In the genomic region with DNA sequence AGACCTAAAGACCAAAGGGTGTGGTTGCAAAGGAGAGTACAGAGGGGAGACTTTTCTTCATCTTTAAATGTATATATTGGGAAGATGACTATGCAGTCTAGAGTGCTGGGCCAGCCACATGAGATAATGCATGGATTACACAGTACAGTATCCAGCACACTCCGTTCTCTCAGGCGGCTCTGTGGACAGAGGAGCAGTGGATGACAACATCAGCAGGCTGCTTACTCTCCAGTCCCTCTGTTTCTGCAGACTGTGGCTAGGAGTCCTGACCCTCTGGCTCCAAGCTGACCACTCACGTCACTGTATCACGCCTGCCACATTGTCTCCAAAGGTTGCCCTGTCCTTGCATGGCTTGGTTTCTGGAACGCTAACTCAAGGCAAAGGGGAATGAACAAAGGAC, we compare ENCODE assay signal across 11 mouse cellular contexts.
A peak's percentile ranks its signal among the peaks of the same experiment; 100 is the strongest.
DNase-seq lines count a peak whose midpoint lies in the region; ATAC-seq and TF ChIP-seq lines count a peak whose summit lies in the region.
"Had no signal": no experiment of that assay in that cellular context is flagged by ENCODE, and none has a peak within 500 bp of the region (broad histone marks: within the 10 kb centered on the region; RNA-seq: fewer than 3 reads in every experiment).

No protein-coding gene starts in this region.

- 74% methylated on average over 5 of the region's 5 CpGs for WGBS in hindbrain, embryonic 10.5 days
- WGBS in hindbrain, embryonic 13.5 days: 70% methylated on average over 5 of the region's 5 CpGs
- WGBS in midbrain, embryonic 10.5 days: 76% methylated on average over 5 of the region's 5 CpGs
- WGBS in midbrain, embryonic 16.5 days: 83% methylated on average over 5 of the region's 5 CpGs
- 56% methylated on average over 5 of the region's 5 CpGs for WGBS in heart, embryonic 13.5 days
- WGBS in midbrain, postnatal 0 days: 84% methylated on average over 5 of the region's 5 CpGs

- no peaks in the 10 kb centered on the region for H3K36me3 ChIP-seq in hindbrain, embryonic 10.5 days
- H3K36me3 ChIP-seq in hindbrain, embryonic 13.5 days: no peaks in the 10 kb centered on the region
- H3K36me3 ChIP-seq in midbrain, embryonic 10.5 days: no peaks in the 10 kb centered on the region
- H3K36me3 ChIP-seq in midbrain, embryonic 16.5 days (ENCODE audit: control insufficient read depth, insufficient read depth, low read length): no peaks in the 10 kb centered on the region
- no peaks in the 10 kb centered on the region for H3K36me3 ChIP-seq in heart, embryonic 13.5 days
- H3K36me3 ChIP-seq in midbrain, postnatal 0 days (ENCODE audit: insufficient read depth, low read length): no peaks in the 10 kb centered on the region

- no peak overlapping the region for H3K4me3 ChIP-seq in hindbrain, embryonic 10.5 days
- H3K4me3 ChIP-seq in hindbrain, embryonic 13.5 days: no peak overlapping the region
- no peak overlapping the region for H3K4me3 ChIP-seq in midbrain, embryonic 10.5 days
- H3K4me3 ChIP-seq in midbrain, embryonic 16.5 days (ENCODE audit: low read depth, low read length): no peak overlapping the region
- no peak overlapping the region for H3K4me3 ChIP-seq in heart, embryonic 13.5 days
- H3K4me3 ChIP-seq in midbrain, postnatal 0 days (ENCODE audit: low read depth, low read length): no peak overlapping the region
- H3K4me3 ChIP-seq: left cerebral cortex, adult 2 months had no signal

- H3K27me3 ChIP-seq in hindbrain, embryonic 10.5 days (ENCODE audit: insufficient read depth, poor library complexity, severe bottlenecking): no peaks in the 10 kb centered on the region
- H3K27me3 ChIP-seq in hindbrain, embryonic 13.5 days: no peaks in the 10 kb centered on the region
- no peaks in the 10 kb centered on the region for H3K27me3 ChIP-seq in midbrain, embryonic 10.5 days (ENCODE audit: low read depth, poor library complexity, severe bottlenecking)
- no peaks in the 10 kb centered on the region for H3K27me3 ChIP-seq in midbrain, embryonic 16.5 days (ENCODE audit: control insufficient read depth, insufficient read depth, low read depth, low read length)
- no peaks in the 10 kb centered on the region for H3K27me3 ChIP-seq in heart, embryonic 13.5 days (replicated peaks)
- no peaks in the 10 kb centered on the region for H3K27me3 ChIP-seq in midbrain, postnatal 0 days (ENCODE audit: insufficient read depth, low read length)

- TF ChIP-seq CTCF in midbrain, postnatal 0 days (IDR thresholded peaks at IDR 0.05): no peak

- H3K9ac ChIP-seq in hindbrain, embryonic 13.5 days: no peak overlapping the region
- no peak overlapping the region for H3K9ac ChIP-seq in midbrain, embryonic 16.5 days (ENCODE audit: low read depth, low read length)
- H3K9ac ChIP-seq in heart, embryonic 13.5 days: no peak overlapping the region
- no peak overlapping the region for H3K9ac ChIP-seq in midbrain, postnatal 0 days (replicated peaks; ENCODE audit: low read length, poor library complexity, severe bottlenecking)

- H3K9me3 ChIP-seq in hindbrain, embryonic 10.5 days: no peaks in the 10 kb centered on the region
- H3K9me3 ChIP-seq in hindbrain, embryonic 13.5 days: no peaks in the 10 kb centered on the region
- H3K9me3 ChIP-seq in midbrain, embryonic 10.5 days (replicated peaks): no peaks in the 10 kb centered on the region
- no peaks in the 10 kb centered on the region for H3K9me3 ChIP-seq in midbrain, embryonic 16.5 days (replicated peaks; ENCODE audit: control insufficient read depth, low read length, poor library complexity, severe bottlenecking)
- no peaks in the 10 kb centered on the region for H3K9me3 ChIP-seq in heart, embryonic 13.5 days
- no peaks in the 10 kb centered on the region for H3K9me3 ChIP-seq in midbrain, postnatal 0 days (ENCODE audit: low read length)

- peaks cover 38% of the 10 kb centered on the region for H3K4me1 ChIP-seq in hindbrain, embryonic 10.5 days (replicated peaks)
- peaks cover 26% of the 10 kb centered on the region for H3K4me1 ChIP-seq in hindbrain, embryonic 13.5 days (replicated peaks)
- H3K4me1 ChIP-seq in midbrain, embryonic 10.5 days: peaks cover 23% of the 10 kb centered on the region
- peaks cover 7% of the 10 kb centered on the region; the same call in 1 of the 2 replicates for H3K4me1 ChIP-seq in midbrain, embryonic 16.5 days (ENCODE audit: control insufficient read depth, insufficient read depth, low read length)
- H3K4me1 ChIP-seq in heart, embryonic 13.5 days: peaks cover 56% of the 10 kb centered on the region
- no peaks in the 10 kb centered on the region for H3K4me1 ChIP-seq in midbrain, postnatal 0 days (ENCODE audit: insufficient read depth, low read length)

- no peak for ATAC-seq in hindbrain, embryonic 13.5 days (ENCODE audit: low FRiP score)
- no peak for ATAC-seq in midbrain, embryonic 16.5 days
- no peak for ATAC-seq in heart, embryonic 13.5 days (ENCODE audit: extremely low read depth, insufficient number of reproducible peaks, low FRiP score, low TSS enrichment)
- no peak for ATAC-seq in midbrain, postnatal 0 days (ENCODE audit: low FRiP score)
- ATAC-seq: CD4-positive, CD25-positive, alpha-beta regulatory T cell, adult 4 months had no signal

- DNase-seq in hindbrain, embryonic 10.5 days (ENCODE audit: low spot score): no peak
- DNase-seq in midbrain, embryonic 10.5 days (ENCODE audit: low spot score): no peak
- no peak for DNase-seq in cerebellum, adult 18-20 months
- DNase-seq in midbrain, postnatal 0 days (ENCODE audit: low spot score): no peak
- DNase-seq: gastrocnemius, postnatal 36 days; thymus, postnatal 14 days had no signal

- no peak overlapping the region for H3K4me2 ChIP-seq in hindbrain, embryonic 13.5 days
- H3K4me2 ChIP-seq in midbrain, embryonic 16.5 days (ENCODE audit: low read length): no peak overlapping the region
- no peak overlapping the region for H3K4me2 ChIP-seq in heart, embryonic 13.5 days
- no peak overlapping the region for H3K4me2 ChIP-seq in midbrain, postnatal 0 days (ENCODE audit: low read depth, low read length, poor library complexity, severe bottlenecking)

- peak overlapping the region; percentile 36; the same call in 1 of the 2 replicates for H3K27ac ChIP-seq in hindbrain, embryonic 10.5 days
- H3K27ac ChIP-seq in hindbrain, embryonic 13.5 days: no peak overlapping the region
- H3K27ac ChIP-seq in midbrain, embryonic 10.5 days (replicated peaks): peak overlapping the region; percentile 17; the same call in 1 of the 2 replicates
- H3K27ac ChIP-seq in midbrain, embryonic 16.5 days (ENCODE audit: low read length): no peak overlapping the region
- H3K27ac ChIP-seq in heart, embryonic 13.5 days (replicated peaks): peak overlapping the region; percentile 81
- no peak overlapping the region for H3K27ac ChIP-seq in midbrain, postnatal 0 days (ENCODE audit: low read depth, low read length)
- H3K27ac ChIP-seq: left cerebral cortex, adult 2 months had no signal

Comparison
In these comparisons a context has a peak if more than half of its experiments do, and no peak if none do; other contexts are left out.
1. H3K27ac ChIP-seq: peak in hindbrain, embryonic 10.5 days (single experiment), midbrain, embryonic 10.5 days (single experiment) and heart, embryonic 13.5 days (single experiment); none in hindbrain, embryonic 13.5 days (single experiment), midbrain, embryonic 16.5 days (single experiment) and midbrain, postnatal 0 days (single experiment).